Mouse (Mus musculus) natural killer cell, adult 2 months (primary cell): ENCODE measurements around the gene Cables2.
A peak's percentile ranks its signal among the peaks of the same experiment; 100 is the strongest.
"Not testable (repeated sequence)": the region's sequence is repeated elsewhere in the genome, so short reads cannot be mapped to it uniquely, and the experiment has no call there.

ENCODE experiments used
- DNase-seq, 2 experiments: peaks; one replicate each; pipeline ENCODE4 v3.0.0; 2022; ENCODE audit warnings: low spot score in 2 of 2

Gene Cables2

GRCm38 (mm10) chr2:180277773-180278320, 4.6 kb upstream of the Cables2 start:
- no peak for DNase-seq

- DNase-seq, result peak; percentile 87 to 92
These were observed 3.6 kb upstream of the Cables2 start for GRCm38 (mm10) chr2:180276851-180277259.

- DNase-seq, result no peak
These were observed 3.1 kb upstream of the Cables2 start for GRCm38 (mm10) chr2:180276385-180276784.

- DNase-seq, result peak; percentile 76 to 80
These were observed 2.5 kb upstream of the Cables2 start for GRCm38 (mm10) chr2:180275836-180276235.

GRCm38 (mm10) chr2:180274523-180274922, 1.2 kb upstream of the Cables2 start:
- no peak for DNase-seq

GRCm38 (mm10) chr2:180272884-180273321, 393 bp downstream of the Cables2 start:
- DNase-seq, result no peak

- DNase-seq, result no peak
These were observed 1.4 kb downstream of the Cables2 start for GRCm38 (mm10) chr2:180271804-180272395.

- peak in 1 of 2 experiments; percentile 38 for DNase-seq
These were observed 2.6 kb downstream of the Cables2 start for GRCm38 (mm10) chr2:180270537-180271255.

- DNase-seq, result no peak
These were observed 4.0 kb downstream of the Cables2 start for GRCm38 (mm10) chr2:180269329-180269728.

- no peak for DNase-seq
These were observed 5.3 kb downstream of the Cables2 start for GRCm38 (mm10) chr2:180267955-180268354.

- DNase-seq, result no peak
These were observed 10.4 kb downstream of the Cables2 start for GRCm38 (mm10) chr2:180262891-180263290.

- no peak for DNase-seq
These were observed 10.9 kb downstream of the Cables2 start for GRCm38 (mm10) chr2:180262441-180262840.

GRCm38 (mm10) chr2:180261901-180262300, 11.4 kb downstream of the Cables2 start:
- no peak for DNase-seq

- no peak for DNase-seq
These were observed 12.5 kb downstream of the Cables2 start for GRCm38 (mm10) chr2:180260610-180261480.

GRCm38 (mm10) chr2:180259826-180260609, 13.3 kb downstream of the Cables2 start:
- DNase-seq, result not testable (repeated sequence)

- not testable (repeated sequence) for DNase-seq
These were observed 14.3 kb downstream of the Cables2 start for GRCm38 (mm10) chr2:180258951-180259484.

- no peak for DNase-seq
These were observed 15.1 kb downstream of the Cables2 start for GRCm38 (mm10) chr2:180257963-180258865.

GRCm38 (mm10) chr2:180257001-180257521, 16.2 kb downstream of the Cables2 start, which contains the start of gene Rps21:
TSS of gene Rps21 (plus strand) at chr2:180257377.
- DNase-seq, result peak; percentile 95 to 96

- no peak for DNase-seq
These were observed 16.8 kb downstream of the Cables2 start for GRCm38 (mm10) chr2:180256296-180257000.
